Mouse (Mus musculus): ENCODE data around the gene Vav3. TPM values are rescaled to one million over a fixed set of nuclear protein-coding genes. Genes with fewer than 3 reads are reported as not detected.

Vav3 gene
- polyA plus RNA-seq, 1 experiment from 2014 or later = 25.6 TPM

DNA sequence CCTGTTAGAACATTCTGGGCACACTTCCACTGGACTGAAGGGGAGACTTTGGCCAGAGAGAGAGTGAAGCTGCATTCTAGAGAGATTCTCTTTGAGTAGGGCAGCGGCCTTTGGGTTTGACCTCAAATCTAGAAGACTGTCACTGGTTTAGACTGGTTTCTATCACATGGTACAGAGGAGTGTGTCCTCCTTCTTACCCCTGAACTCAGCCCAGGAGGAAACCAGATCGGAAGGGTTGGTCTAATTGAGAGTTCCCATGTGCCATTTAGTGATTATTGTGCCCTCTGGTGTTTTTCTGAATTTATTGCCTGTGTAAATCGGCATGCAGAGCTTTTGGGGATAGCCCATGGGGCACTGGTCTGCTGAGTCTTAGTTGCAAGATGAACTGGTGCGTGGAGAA, 126.8 kb downstream of the Vav3 start:
- no peak overlapping the region for H3K4me2 ChIP-seq (replicated peaks; ENCODE audit: low read depth, low read length)
- H3K9ac ChIP-seq (ENCODE audit: low read depth, low read length) = no peak overlapping the region
- H3K4me3 ChIP-seq (ENCODE audit: low read depth, low read length) = no peak overlapping the region
- H3K27ac ChIP-seq (ENCODE audit: low read depth, low read length) = no peak overlapping the region
- no peaks in the 10 kb centered on the region for H3K4me1 ChIP-seq (replicated peaks; ENCODE audit: control insufficient read depth, insufficient read depth, low read length)
- no peaks in the 10 kb centered on the region for H3K27me3 ChIP-seq (ENCODE audit: control insufficient read depth, insufficient read depth, low read length)
- DNase-seq (ENCODE audit: low spot score) (no peak), ATAC-seq (ENCODE audit: low FRiP score) (no peak)
- H3K9me3 ChIP-seq (ENCODE audit: control insufficient read depth, low read length) = no peaks in the 10 kb centered on the region
- WGBS = 79% methylated on average over 4 of the region's 4 CpGs
- no peaks in the 10 kb centered on the region for H3K36me3 ChIP-seq (ENCODE audit: control insufficient read depth, insufficient read depth, low read length)

DNA sequence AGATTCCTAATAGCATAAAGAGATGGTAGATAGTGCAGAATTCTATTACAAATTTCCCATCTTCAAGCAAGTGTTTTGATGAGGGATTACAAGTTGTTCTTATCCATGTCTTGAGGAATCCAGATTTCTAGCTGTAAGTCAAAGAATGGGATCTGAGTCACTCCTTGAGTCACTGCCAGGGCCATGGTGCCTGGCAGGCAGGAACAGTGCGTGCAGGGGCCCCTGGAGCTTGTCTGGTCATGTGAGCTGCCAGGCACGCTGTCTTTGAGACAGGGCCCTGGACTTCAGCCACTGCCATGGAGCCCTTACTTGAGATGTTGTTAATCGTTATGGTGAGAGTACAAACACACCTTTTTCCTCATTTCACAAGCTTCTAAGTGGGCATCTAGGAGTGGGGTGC, 129.0 kb downstream of the Vav3 start:
- 89% methylated on average over 3 of the region's 3 CpGs for WGBS
- Histone ChIP-seq H3K4me3 (ENCODE audit: low read depth, low read length) (no peak overlapping the region), H3K4me2 (replicated peaks; ENCODE audit: low read depth, low read length) (no peak overlapping the region), H3K27ac (ENCODE audit: low read depth, low read length) (no peak overlapping the region), H3K4me1 (replicated peaks; ENCODE audit: control insufficient read depth, insufficient read depth, low read length) (no peaks in the 10 kb centered on the region), H3K27me3 (ENCODE audit: control insufficient read depth, insufficient read depth, low read length) (no peaks in the 10 kb centered on the region), H3K9me3 (ENCODE audit: control insufficient read depth, low read length) (no peaks in the 10 kb centered on the region), H3K36me3 (ENCODE audit: control insufficient read depth, insufficient read depth, low read length) (no peaks in the 10 kb centered on the region), H3K9ac (ENCODE audit: low read depth, low read length) (no peak overlapping the region)
- DNase-seq (ENCODE audit: low spot score) = no peak
- no peak for ATAC-seq (ENCODE audit: low FRiP score)

DNA sequence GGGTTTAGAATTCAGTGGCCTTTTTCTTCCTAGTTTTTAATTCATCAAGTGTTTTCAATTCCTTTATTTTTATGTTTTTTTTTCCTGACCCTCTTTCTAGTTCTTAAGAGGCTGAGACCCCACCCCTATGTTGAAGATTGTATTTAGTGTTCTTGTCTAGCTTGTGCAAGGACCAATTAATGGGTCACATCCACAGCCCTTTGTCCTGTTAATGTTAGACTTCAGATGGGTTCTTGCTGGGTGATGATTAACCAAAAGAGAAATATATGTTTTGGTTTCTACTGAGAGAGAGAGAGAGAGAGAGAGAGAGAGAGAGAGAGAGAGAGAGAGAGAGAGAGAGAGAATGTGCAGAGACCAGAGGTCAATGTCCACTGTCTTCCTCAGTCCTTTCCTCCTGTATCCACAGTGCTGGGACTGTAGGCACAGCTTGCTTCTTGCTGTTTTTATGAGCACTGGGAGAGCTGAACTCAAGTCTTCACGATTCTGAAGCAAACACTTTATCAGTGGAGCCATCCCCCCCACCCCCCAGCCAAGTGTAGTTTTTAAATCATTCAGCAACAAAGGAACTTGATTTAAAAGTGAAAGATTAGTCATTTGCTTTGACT, 130.3 kb downstream of the Vav3 start:
- Histone ChIP-seq H3K9ac (ENCODE audit: low read depth, low read length) (no peak overlapping the region), H3K27me3 (ENCODE audit: control insufficient read depth, insufficient read depth, low read length) (no peaks in the 10 kb centered on the region), H3K27ac (ENCODE audit: low read depth, low read length) (no peak overlapping the region), H3K4me3 (ENCODE audit: low read depth, low read length) (no peak overlapping the region), H3K4me1 (replicated peaks; ENCODE audit: control insufficient read depth, insufficient read depth, low read length) (no peaks in the 10 kb centered on the region), H3K4me2 (replicated peaks; ENCODE audit: low read depth, low read length) (no peak overlapping the region), H3K9me3 (ENCODE audit: control insufficient read depth, low read length) (no peaks in the 10 kb centered on the region), H3K36me3 (ENCODE audit: control insufficient read depth, insufficient read depth, low read length) (no peaks in the 10 kb centered on the region)
- 78% methylated on average over 1 of the region's 1 CpGs for WGBS
- no peak for ATAC-seq (ENCODE audit: low FRiP score)
- DNase-seq (ENCODE audit: low spot score) = no peak

DNA sequence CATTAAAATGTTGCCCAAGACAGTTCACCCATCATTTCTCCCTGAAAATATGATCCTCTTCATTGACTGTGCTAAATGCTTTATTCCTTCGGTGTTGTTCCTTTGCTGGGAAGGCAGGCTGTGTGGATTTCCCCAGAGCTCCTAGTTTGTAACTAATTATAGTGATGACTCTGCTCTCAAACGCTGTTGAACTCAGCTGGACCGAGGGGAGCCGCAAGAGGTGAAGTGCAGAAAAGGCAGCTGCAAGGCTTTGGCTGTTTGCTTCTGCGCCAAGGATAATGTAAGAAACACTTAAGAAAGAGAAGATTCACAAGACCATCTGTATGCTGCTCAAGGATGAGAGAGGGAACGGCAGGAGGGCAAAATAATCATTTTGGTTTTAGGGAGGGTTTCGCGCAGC, 136.1 kb downstream of the Vav3 start:
- Histone ChIP-seq H3K9me3 (ENCODE audit: control insufficient read depth, low read length) (no peaks in the 10 kb centered on the region), H3K4me2 (replicated peaks; ENCODE audit: low read depth, low read length) (no peak overlapping the region), H3K27me3 (ENCODE audit: control insufficient read depth, insufficient read depth, low read length) (no peaks in the 10 kb centered on the region), H3K9ac (ENCODE audit: low read depth, low read length) (no peak overlapping the region), H3K4me3 (ENCODE audit: low read depth, low read length) (no peak overlapping the region), H3K4me1 (replicated peaks; ENCODE audit: control insufficient read depth, insufficient read depth, low read length) (no peaks in the 10 kb centered on the region), H3K27ac (ENCODE audit: low read depth, low read length) (no peak overlapping the region), H3K36me3 (ENCODE audit: control insufficient read depth, insufficient read depth, low read length) (no peaks in the 10 kb centered on the region)
- DNase-seq (ENCODE audit: low spot score) (no peak), ATAC-seq (ENCODE audit: low FRiP score) (no peak)
- 81% methylated on average over 8 of the region's 8 CpGs for WGBS

DNA sequence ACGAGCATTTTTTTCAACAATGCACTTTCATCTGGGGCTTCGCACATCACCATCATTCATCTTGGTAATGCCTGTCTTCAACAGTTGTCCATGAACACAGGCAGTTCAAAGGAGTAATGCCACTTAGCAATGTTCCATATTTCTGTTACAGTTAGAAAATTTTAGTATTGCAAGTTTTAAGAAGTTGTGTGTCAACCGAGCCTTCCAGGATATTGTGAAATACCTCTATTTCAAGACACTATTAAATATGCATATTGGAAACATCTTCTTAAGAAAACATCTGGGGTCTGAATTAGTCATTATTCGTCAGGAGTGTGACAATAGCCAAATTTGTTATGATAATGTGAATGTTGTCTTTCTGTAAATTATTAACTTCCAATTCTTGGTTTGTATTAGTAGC, 137.8 kb downstream of the Vav3 start:
- no peaks in the 10 kb centered on the region for H3K27me3 ChIP-seq (ENCODE audit: control insufficient read depth, insufficient read depth, low read length)
- H3K36me3 ChIP-seq (ENCODE audit: control insufficient read depth, insufficient read depth, low read length) = no peaks in the 10 kb centered on the region
- H3K4me2 ChIP-seq (replicated peaks; ENCODE audit: low read depth, low read length) = no peak overlapping the region
- WGBS = 89% methylated on average over 4 of the region's 4 CpGs
- ATAC-seq (ENCODE audit: low FRiP score) = no peak
- no peak overlapping the region for H3K27ac ChIP-seq (ENCODE audit: low read depth, low read length)
- H3K9ac ChIP-seq (ENCODE audit: low read depth, low read length) = no peak overlapping the region
- no peak for DNase-seq (ENCODE audit: low spot score)
- H3K4me3 ChIP-seq (ENCODE audit: low read depth, low read length) = no peak overlapping the region
- no peaks in the 10 kb centered on the region for H3K4me1 ChIP-seq (replicated peaks; ENCODE audit: control insufficient read depth, insufficient read depth, low read length)
- no peaks in the 10 kb centered on the region for H3K9me3 ChIP-seq (ENCODE audit: control insufficient read depth, low read length)

DNA sequence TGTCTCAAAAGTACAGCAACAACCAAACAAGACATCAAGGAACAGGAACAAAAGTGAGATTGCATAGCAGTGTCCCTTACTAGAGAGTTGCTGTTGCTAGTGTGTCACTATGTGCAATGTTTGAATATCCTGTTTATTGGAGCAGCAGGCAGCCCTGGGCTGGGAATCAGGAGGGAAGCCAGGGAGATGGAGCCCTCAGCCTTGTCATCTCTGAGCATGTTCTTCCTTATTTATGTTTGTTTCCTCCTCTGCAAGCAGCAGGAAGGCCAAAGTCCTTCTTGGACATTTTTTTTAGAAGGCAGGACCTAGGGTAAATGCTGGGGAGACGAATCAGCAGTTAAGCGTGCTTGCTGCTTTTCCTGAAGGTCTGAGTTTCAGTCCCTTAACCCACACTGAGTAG, 140.2 kb downstream of the Vav3 start:
- H3K9ac ChIP-seq (ENCODE audit: low read depth, low read length) = no peak overlapping the region
- 81% methylated on average over 2 of the region's 2 CpGs for WGBS
- no peaks in the 10 kb centered on the region for H3K27me3 ChIP-seq (ENCODE audit: control insufficient read depth, insufficient read depth, low read length)
- DNase-seq (ENCODE audit: low spot score) = no peak
- H3K4me2 ChIP-seq (replicated peaks; ENCODE audit: low read depth, low read length) = no peak overlapping the region
- H3K4me1 ChIP-seq (replicated peaks; ENCODE audit: control insufficient read depth, insufficient read depth, low read length) = no peaks in the 10 kb centered on the region
- H3K36me3 ChIP-seq (ENCODE audit: control insufficient read depth, insufficient read depth, low read length) = no peaks in the 10 kb centered on the region
- ATAC-seq (ENCODE audit: low FRiP score) = no peak
- H3K9me3 ChIP-seq (ENCODE audit: control insufficient read depth, low read length) = no peaks in the 10 kb centered on the region
- H3K27ac ChIP-seq (ENCODE audit: low read depth, low read length) = no peak overlapping the region
- H3K4me3 ChIP-seq (ENCODE audit: low read depth, low read length) = no peak overlapping the region

DNA sequence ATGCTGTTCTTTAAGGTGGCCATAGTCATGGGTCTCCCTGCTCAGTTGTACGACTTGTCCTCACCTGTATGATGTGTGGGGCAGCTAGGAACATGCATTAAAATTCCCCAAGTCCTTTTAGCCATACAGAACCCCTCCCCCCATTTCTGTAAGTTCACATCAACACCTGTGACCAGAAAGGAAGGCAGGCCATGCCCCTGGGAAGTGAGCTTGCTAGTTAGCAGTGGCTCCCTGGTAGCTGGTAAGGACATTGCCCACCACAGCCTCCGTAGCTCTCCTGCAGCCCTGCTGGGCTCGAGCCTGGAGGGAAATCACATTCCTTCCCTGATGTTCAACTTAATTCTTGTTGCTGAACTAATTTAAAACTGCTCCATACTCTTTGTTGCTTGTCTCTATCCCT, 146.3 kb downstream of the Vav3 start:
- H3K9ac ChIP-seq (ENCODE audit: low read depth, low read length) = no peak overlapping the region
- no peaks in the 10 kb centered on the region for H3K36me3 ChIP-seq (ENCODE audit: control insufficient read depth, insufficient read depth, low read length)
- no peaks in the 10 kb centered on the region for H3K9me3 ChIP-seq (ENCODE audit: control insufficient read depth, low read length)
- no peak overlapping the region for H3K4me2 ChIP-seq (replicated peaks; ENCODE audit: low read depth, low read length)
- DNase-seq (ENCODE audit: low spot score) (no peak), ATAC-seq (ENCODE audit: low FRiP score) (no peak)
- H3K4me3 ChIP-seq (ENCODE audit: low read depth, low read length) = no peak overlapping the region
- H3K27me3 ChIP-seq (ENCODE audit: control insufficient read depth, insufficient read depth, low read length) = no peaks in the 10 kb centered on the region
- no peak overlapping the region for H3K27ac ChIP-seq (ENCODE audit: low read depth, low read length)
- 74% methylated on average over 3 of the region's 3 CpGs for WGBS
- no peaks in the 10 kb centered on the region; the same call in 1 of the 2 replicates for H3K4me1 ChIP-seq (replicated peaks; ENCODE audit: control insufficient read depth, insufficient read depth, low read length)

DNA sequence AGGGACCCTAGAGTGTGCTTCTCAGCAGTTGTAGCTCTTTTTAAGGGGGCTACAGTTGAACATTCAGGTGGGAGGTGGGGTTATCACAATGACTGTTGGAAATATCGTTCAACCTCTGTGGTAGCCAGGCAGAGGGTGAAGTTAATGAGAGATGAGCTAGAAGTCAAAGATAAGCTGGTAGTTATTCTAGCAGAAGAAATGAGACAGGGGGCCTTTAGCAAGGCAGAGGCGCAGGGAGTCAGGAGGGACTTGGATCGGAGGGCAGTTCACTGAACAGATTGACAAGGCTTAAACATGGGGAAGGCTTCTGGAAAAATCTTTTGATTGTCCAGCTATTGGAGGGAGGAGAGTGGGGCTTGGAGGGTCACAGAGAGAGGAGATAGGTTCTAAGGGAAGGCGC, 147.4 kb downstream of the Vav3 start:
- Histone ChIP-seq H3K36me3 (ENCODE audit: control insufficient read depth, insufficient read depth, low read length) (no peaks in the 10 kb centered on the region), H3K4me3 (ENCODE audit: low read depth, low read length) (no peak overlapping the region), H3K27me3 (ENCODE audit: control insufficient read depth, insufficient read depth, low read length) (no peaks in the 10 kb centered on the region), H3K9me3 (ENCODE audit: control insufficient read depth, low read length) (no peaks in the 10 kb centered on the region), H3K9ac (ENCODE audit: low read depth, low read length) (no peak overlapping the region), H3K4me2 (replicated peaks; ENCODE audit: low read depth, low read length) (no peak overlapping the region), H3K4me1 (replicated peaks; ENCODE audit: control insufficient read depth, insufficient read depth, low read length) (no peaks in the 10 kb centered on the region; the same call in 1 of the 2 replicates), H3K27ac (ENCODE audit: low read depth, low read length) (no peak overlapping the region)
- WGBS = 94% methylated on average over 4 of the region's 4 CpGs
- DNase-seq (ENCODE audit: low spot score) (no peak), ATAC-seq (ENCODE audit: low FRiP score) (no peak)

DNA sequence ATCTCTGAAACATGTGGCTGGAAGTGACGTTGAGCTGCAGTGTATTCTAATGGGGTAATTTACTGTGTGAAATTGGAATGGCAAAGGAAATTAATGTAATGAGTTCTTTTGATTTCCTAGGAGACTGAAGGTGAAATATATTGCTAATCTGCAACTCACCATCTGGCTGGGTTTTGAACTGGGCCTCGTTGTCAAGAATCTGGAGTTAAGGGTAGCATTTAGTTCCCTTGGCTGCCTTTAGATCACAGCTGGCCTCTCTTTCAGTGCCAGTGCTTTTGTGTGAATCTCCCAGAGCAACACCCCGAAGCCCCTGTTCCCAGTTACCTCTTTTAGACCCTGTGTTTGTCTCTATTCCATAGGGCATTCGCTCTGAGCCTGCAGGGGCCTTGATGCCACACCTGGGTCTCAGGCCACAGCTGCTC, 148.3 kb downstream of the Vav3 start:
- 46% methylated on average over 4 of the region's 4 CpGs for WGBS
- ATAC-seq (ENCODE audit: low FRiP score) = peak; percentile 49
- DNase-seq (ENCODE audit: low spot score) = peak; percentile 20
- no peak overlapping the region for H3K4me3 ChIP-seq (ENCODE audit: low read depth, low read length)
- no peaks in the 10 kb centered on the region for H3K27me3 ChIP-seq (ENCODE audit: control insufficient read depth, insufficient read depth, low read length)
- no peak overlapping the region for H3K4me2 ChIP-seq (replicated peaks; ENCODE audit: low read depth, low read length)
- H3K36me3 ChIP-seq (ENCODE audit: control insufficient read depth, insufficient read depth, low read length) = no peaks in the 10 kb centered on the region
- H3K9ac ChIP-seq (ENCODE audit: low read depth, low read length) = no peak overlapping the region
- H3K9me3 ChIP-seq (ENCODE audit: control insufficient read depth, low read length) = no peaks in the 10 kb centered on the region
- no peaks in the 10 kb centered on the region; the same call in 1 of the 2 replicates for H3K4me1 ChIP-seq (replicated peaks; ENCODE audit: control insufficient read depth, insufficient read depth, low read length)
- H3K27ac ChIP-seq (ENCODE audit: low read depth, low read length) = no peak overlapping the region

Data from hindbrain, embryonic 11.5 days (tissue).